In the genomic region with DNA sequence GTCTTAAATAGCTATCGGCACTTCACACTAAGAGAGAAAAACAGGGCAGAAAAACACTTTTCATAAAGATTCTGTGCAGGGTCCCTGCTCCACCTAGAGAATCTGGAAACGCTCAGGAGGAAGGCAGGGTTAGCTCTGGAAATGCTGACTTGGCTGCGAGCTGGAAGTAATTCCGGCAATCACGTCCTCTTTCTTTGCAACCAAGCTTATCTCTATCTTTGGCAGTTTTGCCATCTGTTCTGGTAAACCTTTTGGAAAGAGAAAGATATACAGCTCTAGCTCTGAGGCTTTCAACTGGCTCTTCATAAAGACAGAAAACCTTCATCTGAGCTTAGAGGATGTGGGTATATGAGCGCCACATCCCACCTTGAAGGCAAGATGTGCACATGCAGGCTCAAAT, we compare ENCODE assay signal across 12 mouse cellular contexts.
"Had no signal": no experiment of that assay in that cellular context is flagged by ENCODE, and none has a peak within 500 bp of the region (broad histone marks: within the 10 kb centered on the region; RNA-seq: fewer than 3 reads in every experiment).

No protein-coding gene starts in this region.

- H3K9me3 ChIP-seq: limb, embryonic 15.5 days; liver, embryonic 12.5 days; lung, embryonic 15.5 days; midbrain, embryonic 15.5 days had no signal

- H3K4me3 ChIP-seq: limb, embryonic 15.5 days; liver, embryonic 12.5 days; lung, embryonic 15.5 days; megakaryocyte, embryonic 14.5 days; midbrain, embryonic 15.5 days; neural tube, embryonic 13.5 days had no signal

- DNase-seq: retina, postnatal 1 day; thymus, postnatal 4 days had no signal

- H3K27me3 ChIP-seq: limb, embryonic 15.5 days; liver, embryonic 12.5 days; lung, embryonic 15.5 days; megakaryocyte, embryonic 14.5 days; midbrain, embryonic 15.5 days; neural tube, embryonic 13.5 days had no signal

- H3K27ac ChIP-seq: limb, embryonic 15.5 days; liver, embryonic 12.5 days; lung, embryonic 15.5 days; macrophage; midbrain, embryonic 15.5 days; neural tube, embryonic 13.5 days had no signal

- H3K4me1 ChIP-seq: limb, embryonic 15.5 days; liver, embryonic 12.5 days; lung, embryonic 15.5 days; megakaryocyte, embryonic 14.5 days; midbrain, embryonic 15.5 days; neural tube, embryonic 13.5 days had no signal

- H3K4me2 ChIP-seq: limb, embryonic 15.5 days; liver, embryonic 12.5 days; lung, embryonic 15.5 days; midbrain, embryonic 11.5 days; midbrain, embryonic 15.5 days; neural tube, embryonic 13.5 days had no signal

- ATAC-seq: inflammation-experienced regulatory T-cells, adult 6 months; intestine, postnatal 0 days; liver, embryonic 12.5 days; midbrain, embryonic 15.5 days had no signal

- H3K36me3 ChIP-seq: limb, embryonic 15.5 days; liver, embryonic 12.5 days; lung, embryonic 15.5 days; midbrain, embryonic 15.5 days; neural tube, embryonic 13.5 days had no signal

- H3K9ac ChIP-seq: limb, embryonic 15.5 days; liver, embryonic 12.5 days; lung, embryonic 15.5 days; midbrain, embryonic 15.5 days; neural tube, embryonic 13.5 days had no signal
